Mouse (Mus musculus) liver, postnatal 0 days (tissue): ENCODE measurements around the gene C1qtnf2. TPM values are rescaled to one million over a fixed set of nuclear protein-coding genes. Genes with fewer than 3 reads are reported as not detected.

Experiments used
- ATAC-seq: fragments of 200-750 bp; cut with Nextera tagmentation; 2 replicates; pipeline ENCODE4 v1.8.0; 2017; ENCODE audit warnings: mild to moderate bottlenecking, moderate library complexity
- DNase-seq: peaks from one replicate; pipeline ENCODE4 v3.0.0-alpha.2; 2016
- H3K27ac ChIP-seq: fragments of 300-500 bp; sonication (generic); 2 replicates; pipeline ENCODE4 v1.5.1; 2014; ENCODE audit warnings: antibody characterized with exemption, moderate library complexity, mild to moderate bottlenecking, low read depth
- H3K27me3 ChIP-seq: fragments of 300-500 bp; sonication (generic); 2 replicates; pipeline ENCODE4 v1.6.1; 2014; ENCODE audit warnings: low read length, control low read depth, mixed read lengths; ENCODE audit not compliant: insufficient read depth
- H3K36me3 ChIP-seq: fragments of 300-500 bp; sonication (generic); replicated peaks from 2 replicates; pipeline ENCODE4 v1.6.1; 2014; ENCODE audit warnings: mild to moderate bottlenecking, control low read depth, low read length, moderate library complexity, mixed read lengths; ENCODE audit not compliant: insufficient read depth
- H3K4me1 ChIP-seq: fragments of 300-500 bp; sonication (generic); 2 replicates; pipeline ENCODE4 v1.6.1; 2014; ENCODE audit warnings: antibody characterized with exemption, mild to moderate bottlenecking, control low read depth; ENCODE audit not compliant: insufficient read depth
- H3K4me2 ChIP-seq: fragments of 300-500 bp; sonication (generic); 2 replicates; pipeline ENCODE4 v1.6.1; 2014; ENCODE audit warnings: low read depth, mild to moderate bottlenecking, low read length, moderate library complexity, mixed read lengths
- H3K4me3 ChIP-seq: fragments of 300-500 bp; sonication (generic); 2 replicates; pipeline ENCODE4 v1.5.1; 2014; ENCODE audit warnings: low read depth, low read length
- H3K9ac ChIP-seq: fragments of 300-500 bp; sonication (generic); replicated peaks from 2 replicates; pipeline ENCODE4 v1.6.1; 2014; ENCODE audit warnings: mild to moderate bottlenecking, moderate library complexity
- H3K9me3 ChIP-seq: fragments of 300-500 bp; sonication (generic); 2 replicates; pipeline ENCODE4 v1.6.1; 2016; ENCODE audit warnings: mild to moderate bottlenecking, control low read depth, low read length, mixed read lengths
- CTCF ChIP-seq: sonication (generic); IDR thresholded peaks from 2 replicates; pipeline ENCODE4 v1.5.1; 2016; ENCODE audit warnings: antibody characterized with exemption, low read depth
- EP300 ChIP-seq: IDR thresholded peaks from 2 replicates; pipeline ENCODE4 v1.6.1; 2016; ENCODE audit warnings: antibody characterized with exemption, low read depth, mild to moderate bottlenecking
- WGBS: fragments of 180-500 bp; shearing (Covaris S2); extraction: QIAGEN DNeasy Blood & Tissue Kit; methylation state at CpG from one replicate; pipeline ENCODE4 v1.1.7; 2014; ENCODE audit not compliant: insufficient replicate concordance; 5-methylcytosine and 5-hydroxymethylcytosine counted together
- polyA plus RNA-seq: library from polyadenylated mRNA; unstranded; fragments of >200 nt; fragmentation: Nextera tagmentation; extraction: Ambion mirVana; gene quantifications from 2 replicates; pipeline ENCODE4 v1.2.1, GENCODE M21; 2015

C1qtnf2 gene
- polyA plus RNA-seq, 1 experiment from 2014 or later = 2.5 TPM

DNA sequence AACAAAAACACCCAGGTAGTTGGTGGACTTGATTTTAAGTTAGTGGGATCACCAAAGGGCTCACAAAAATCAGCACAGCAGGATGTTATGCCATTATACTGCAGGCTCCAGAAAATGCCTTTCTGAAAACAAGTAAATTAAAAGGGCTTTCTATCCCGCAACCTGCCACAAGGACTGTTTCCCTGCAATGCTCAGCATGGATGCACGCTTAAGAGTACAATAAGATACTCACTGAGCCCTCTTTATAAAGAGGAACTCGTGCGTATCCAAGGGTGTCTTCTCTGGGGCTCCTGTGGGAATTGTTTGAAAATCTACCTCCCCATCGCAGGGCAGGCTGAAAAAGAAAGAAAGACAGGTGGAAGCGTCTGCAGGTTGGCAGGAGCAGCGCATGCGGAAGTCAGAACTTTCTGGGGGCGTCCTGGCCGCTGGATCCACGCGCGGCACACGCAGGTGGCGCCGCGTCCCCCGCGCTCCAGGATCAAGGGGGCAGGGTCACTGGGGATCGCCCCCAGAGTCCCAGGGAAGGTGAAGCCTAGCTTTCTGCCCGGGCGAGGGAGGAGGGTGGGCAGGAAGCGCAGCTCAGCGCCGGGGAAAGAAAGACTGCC, 54.1 kb downstream of the C1qtnf2 start:
- peak overlapping the region; percentile 64 for H3K4me3 ChIP-seq
- H3K9ac ChIP-seq = peak overlapping the region; percentile 69
- no peak for DNase-seq
- no peaks in the 10 kb centered on the region; the same call in 1 of the 2 replicates for H3K27me3 ChIP-seq
- H3K27ac ChIP-seq = peak overlapping the region; percentile 55
- ATAC-seq = no peak; the same call in 1 of the 2 replicates
- H3K4me2 ChIP-seq = peak overlapping the region; percentile 95
- H3K36me3 ChIP-seq = no peaks in the 10 kb centered on the region
- no peaks in the 10 kb centered on the region for H3K4me1 ChIP-seq
- H3K9me3 ChIP-seq = no peaks in the 10 kb centered on the region
- 2% methylated on average over 25 of the region's 25 CpGs for WGBS
- TF ChIP-seq EP300 (no peak), CTCF (no peak)

- Histone ChIP-seq H3K4me3 (peak within 1 kb of the TSS; percentile 64), H3K27me3 (no peaks in the 10 kb centered on the region; the same call in 1 of the 2 replicates), H3K9ac (peak within 1 kb of the TSS; percentile 69), H3K9me3 (no peaks in the 10 kb centered on the region), H3K27ac (peak within 1 kb of the TSS; percentile 55), H3K4me1 (no peaks in the 10 kb centered on the region), H3K4me2 (peak within 1 kb of the TSS; percentile 95), H3K36me3 (no peaks in the 10 kb centered on the region)
- TF ChIP-seq CTCF = peak; percentile 48
- no peak for TF ChIP-seq EP300
- ATAC-seq (peak; percentile 79), DNase-seq (peak; percentile 62)
- under 1% methylated on average over 70 of the region's 79 CpGs for WGBS
Measured at GRCm38 (mm10) chr11:43528683-43529499, 54.8 kb downstream of the C1qtnf2 start, which contains the start of gene Ccnjl. TSS of gene Ccnjl (plus strand) at chr11:43528784.

DNA sequence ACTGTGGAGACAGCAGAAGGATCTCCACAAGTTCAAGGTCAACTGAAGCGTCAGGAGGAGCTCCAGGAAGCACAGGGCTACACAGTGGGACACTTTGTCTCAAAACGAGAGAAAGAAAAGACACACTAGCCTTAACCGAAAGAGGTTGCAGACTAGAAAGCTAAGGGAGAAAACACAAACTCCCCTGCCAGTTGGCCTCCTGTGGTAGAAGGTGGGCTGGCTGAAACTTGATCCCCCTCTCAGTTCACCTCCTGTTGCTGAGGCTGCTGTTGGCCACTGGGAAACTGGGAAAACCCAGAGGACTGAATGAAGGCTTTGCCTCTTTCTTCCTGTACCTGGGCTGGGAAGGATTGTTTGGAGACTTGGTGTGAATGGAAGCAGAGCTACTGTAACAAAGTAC, 56.0 kb downstream of the C1qtnf2 start:
- DNase-seq (no peak), ATAC-seq (no peak)
- TF ChIP-seq EP300 = no peak
- no peak for TF ChIP-seq CTCF
- Histone ChIP-seq H3K36me3 (no peaks in the 10 kb centered on the region), H3K27ac (no peak overlapping the region), H3K4me1 (no peaks in the 10 kb centered on the region), H3K9me3 (no peaks in the 10 kb centered on the region), H3K4me3 (no peak overlapping the region), H3K4me2 (peak overlapping the region; percentile 95; the same call in 1 of the 2 replicates), H3K9ac (no peak overlapping the region), H3K27me3 (no peaks in the 10 kb centered on the region; the same call in 1 of the 2 replicates)
- WGBS = 61% methylated on average over 3 of the region's 3 CpGs

DNA sequence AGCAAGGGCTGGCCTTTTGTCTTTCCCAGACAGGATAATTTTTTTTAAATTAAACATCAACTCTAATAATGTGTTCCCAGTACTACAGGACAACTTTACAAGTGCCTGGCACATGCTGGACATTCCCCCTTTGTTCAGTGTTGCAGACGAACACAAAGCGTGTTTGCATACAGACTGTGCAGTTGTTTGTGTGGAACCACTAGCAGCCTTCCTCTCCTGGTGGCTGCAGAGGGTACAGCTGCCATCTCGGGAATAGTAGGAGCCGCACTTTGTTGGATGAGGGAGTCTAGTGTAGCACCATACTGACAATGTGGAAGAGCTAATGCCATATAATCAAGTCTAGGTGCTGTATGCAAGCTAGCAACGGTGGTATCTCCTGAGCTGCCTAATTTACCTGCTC, 57.5 kb downstream of the C1qtnf2 start:
- DNase-seq (no peak), ATAC-seq (no peak)
- 67% methylated on average over 5 of the region's 5 CpGs for WGBS

GRCm38 (mm10) chr11:43537074-43537473, 63.0 kb downstream of the C1qtnf2 start:
- H3K4me1 ChIP-seq = no peaks in the 10 kb centered on the region
- no peaks in the 10 kb centered on the region for H3K27me3 ChIP-seq
- no peaks in the 10 kb centered on the region for H3K9me3 ChIP-seq
- WGBS = 72% methylated on average over 6 of the region's 6 CpGs
- no peak overlapping the region for H3K4me3 ChIP-seq
- no peak overlapping the region for H3K4me2 ChIP-seq
- H3K36me3 ChIP-seq = no peaks in the 10 kb centered on the region
- DNase-seq = no peak
- H3K9ac ChIP-seq = no peak overlapping the region
- no peak for ATAC-seq
- no peak for TF ChIP-seq CTCF
- TF ChIP-seq EP300 = no peak
- H3K27ac ChIP-seq = no peak overlapping the region

More for the DNA sequence above, 57.5 kb downstream of the C1qtnf2 start:
- Histone ChIP-seq H3K27me3 (no peaks in the 10 kb centered on the region; the same call in 1 of the 2 replicates), H3K4me3 (no peak overlapping the region), H3K9ac (no peak overlapping the region), H3K4me1 (no peaks in the 10 kb centered on the region), H3K4me2 (no peak overlapping the region), H3K9me3 (no peaks in the 10 kb centered on the region), H3K36me3 (no peaks in the 10 kb centered on the region), H3K27ac (no peak overlapping the region)
- TF ChIP-seq EP300 (no peak), CTCF (peak; percentile 24; the same call in 1 of the 2 replicates)

GRCm38 (mm10) chr11:43539863-43540262, 65.8 kb downstream of the C1qtnf2 start:
- no peak overlapping the region for H3K9ac ChIP-seq
- H3K4me2 ChIP-seq = no peak overlapping the region
- no peak for TF ChIP-seq CTCF
- no peak for TF ChIP-seq EP300
- no peak for ATAC-seq
- no peak overlapping the region for H3K4me3 ChIP-seq
- no peaks in the 10 kb centered on the region for H3K27me3 ChIP-seq
- H3K9me3 ChIP-seq = no peaks in the 10 kb centered on the region
- 54% methylated on average over 6 of the region's 6 CpGs for WGBS
- DNase-seq = no peak
- H3K4me1 ChIP-seq = peaks cover 23% of the 10 kb centered on the region
- H3K27ac ChIP-seq = no peak overlapping the region
- H3K36me3 ChIP-seq = no peaks in the 10 kb centered on the region

Other genes with a start within 250 kb of the C1qtnf2 start
- gene Pttg1, start 48.0 kb upstream of the C1qtnf2 start, polyA plus RNA-seq = 61.8 and 62.5 TPM in 2 replicates
- gene Slu7, start 40.5 kb upstream of the C1qtnf2 start, polyA plus RNA-seq = 19.7 and 20.3 TPM in 2 replicates
- 1.5 and 2.1 TPM in 2 replicates for gene Ccnjl, start 54.5 kb downstream of the C1qtnf2 start, polyA plus RNA-seq
- 0.51 and 0.72 TPM in 2 replicates for gene 4933415A04Rik, start 112.8 kb downstream of the C1qtnf2 start, polyA plus RNA-seq
- gene Fabp6, start 127.3 kb downstream of the C1qtnf2 start, polyA plus RNA-seq = not detected in 2 replicates
- gene Pwwp2a, start 207.7 kb downstream of the C1qtnf2 start, polyA plus RNA-seq = 6.9 and 7.1 TPM in 2 replicates